Mouse (Mus musculus) hindbrain, embryonic 16.5 days (tissue): ENCODE measurements around the gene Creld2. TPM values are rescaled to one million over a fixed set of nuclear protein-coding genes. Genes with fewer than 3 reads are reported as not detected.

Experiments
- ATAC-seq: fragments of 200-750 bp; cut with Nextera tagmentation; 2 replicates; pipeline ENCODE4 v1.8.0; 2017; ENCODE audit warnings: moderate TSS enrichment, moderate library complexity
- H3K27ac ChIP-seq: fragments of 300-500 bp; sonication (generic); 2 replicates; pipeline ENCODE4 v1.5.1; 2014; ENCODE audit warnings: low read depth, mild to moderate bottlenecking, control low read depth, low read length, moderate library complexity
- H3K27me3 ChIP-seq: fragments of 300-500 bp; sonication (generic); replicated peaks from 2 replicates; pipeline ENCODE4 v1.6.1; 2014; ENCODE audit warnings: low read length; ENCODE audit not compliant: control insufficient read depth, insufficient read depth
- H3K36me3 ChIP-seq: fragments of 300-500 bp; sonication (generic); 2 replicates; pipeline ENCODE4 v1.6.1; 2014; ENCODE audit warnings: mild to moderate bottlenecking, low read length, moderate library complexity, mixed read lengths; ENCODE audit not compliant: control insufficient read depth, insufficient read depth
- H3K4me1 ChIP-seq: fragments of 300-500 bp; sonication (generic); 2 replicates; pipeline ENCODE4 v1.6.1; 2014; ENCODE audit warnings: low read depth, low read length; ENCODE audit not compliant: control insufficient read depth, insufficient read depth
- H3K4me2 ChIP-seq: fragments of 300-500 bp; sonication (generic); 2 replicates; pipeline ENCODE4 v1.6.1; 2014; ENCODE audit warnings: mild to moderate bottlenecking, low read length, control low read depth, moderate library complexity
- H3K4me3 ChIP-seq: fragments of 300-500 bp; sonication (generic); 2 replicates; pipeline ENCODE4 v1.5.1; 2014; ENCODE audit warnings: mild to moderate bottlenecking, low read length, control low read depth, moderate library complexity
- H3K9ac ChIP-seq: fragments of 300-500 bp; sonication (generic); 2 replicates; pipeline ENCODE4 v1.6.1; 2014; ENCODE audit warnings: low read depth, mild to moderate bottlenecking, control low read depth, low read length, moderate library complexity
- H3K9me3 ChIP-seq: fragments of 300-500 bp; sonication (generic); 2 replicates; pipeline ENCODE4 v1.6.1; 2014; ENCODE audit warnings: mild to moderate bottlenecking, low read length, moderate library complexity; ENCODE audit not compliant: control insufficient read depth
- WGBS: fragments of 180-500 bp; shearing (Covaris S2); extraction: QIAGEN DNeasy Blood & Tissue Kit; methylation state at CpG from one replicate; pipeline ENCODE4 v1.1.7; 2014; 5-methylcytosine and 5-hydroxymethylcytosine counted together
- polyA plus RNA-seq: library from polyadenylated mRNA; unstranded; fragments of >200 nt; fragmentation: Nextera tagmentation; extraction: Ambion mirVana; gene quantifications from 2 replicates; pipeline ENCODE4 v1.2.1, GENCODE M21; 2015

The Creld2 gene
- polyA plus RNA-seq, 1 experiment from 2014 or later = 61.9 TPM

DNA sequence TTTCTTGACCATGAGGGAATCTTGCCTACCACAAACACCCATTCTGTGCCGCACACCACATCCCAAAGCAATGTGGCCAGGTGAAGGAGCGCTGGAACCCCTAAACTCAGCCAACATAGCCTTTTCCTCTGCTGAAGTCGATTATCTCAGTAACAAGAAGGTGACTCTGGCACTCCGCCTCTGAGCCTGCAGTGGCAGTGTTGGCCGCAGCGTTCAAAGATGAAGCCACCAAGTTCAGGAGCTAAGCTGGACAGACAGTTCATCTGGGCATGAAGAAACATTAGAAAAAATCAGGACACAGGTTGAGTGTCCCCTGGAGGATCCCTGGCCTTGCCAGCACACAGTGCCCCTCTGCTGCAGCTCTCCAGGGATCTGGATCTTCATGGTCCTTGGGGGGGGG lies 8.0 kb downstream of the Creld2 start:
- Histone ChIP-seq H3K4me3 (no peak overlapping the region), H3K9me3 (no peaks in the 10 kb centered on the region), H3K36me3 (peaks cover 29% of the 10 kb centered on the region), H3K4me1 (no peaks in the 10 kb centered on the region), H3K27me3 (no peaks in the 10 kb centered on the region), H3K9ac (no peak overlapping the region), H3K4me2 (no peak overlapping the region), H3K27ac (no peak overlapping the region)
- ATAC-seq = no peak
- 95% methylated on average over 6 of the region's 6 CpGs for WGBS

DNA sequence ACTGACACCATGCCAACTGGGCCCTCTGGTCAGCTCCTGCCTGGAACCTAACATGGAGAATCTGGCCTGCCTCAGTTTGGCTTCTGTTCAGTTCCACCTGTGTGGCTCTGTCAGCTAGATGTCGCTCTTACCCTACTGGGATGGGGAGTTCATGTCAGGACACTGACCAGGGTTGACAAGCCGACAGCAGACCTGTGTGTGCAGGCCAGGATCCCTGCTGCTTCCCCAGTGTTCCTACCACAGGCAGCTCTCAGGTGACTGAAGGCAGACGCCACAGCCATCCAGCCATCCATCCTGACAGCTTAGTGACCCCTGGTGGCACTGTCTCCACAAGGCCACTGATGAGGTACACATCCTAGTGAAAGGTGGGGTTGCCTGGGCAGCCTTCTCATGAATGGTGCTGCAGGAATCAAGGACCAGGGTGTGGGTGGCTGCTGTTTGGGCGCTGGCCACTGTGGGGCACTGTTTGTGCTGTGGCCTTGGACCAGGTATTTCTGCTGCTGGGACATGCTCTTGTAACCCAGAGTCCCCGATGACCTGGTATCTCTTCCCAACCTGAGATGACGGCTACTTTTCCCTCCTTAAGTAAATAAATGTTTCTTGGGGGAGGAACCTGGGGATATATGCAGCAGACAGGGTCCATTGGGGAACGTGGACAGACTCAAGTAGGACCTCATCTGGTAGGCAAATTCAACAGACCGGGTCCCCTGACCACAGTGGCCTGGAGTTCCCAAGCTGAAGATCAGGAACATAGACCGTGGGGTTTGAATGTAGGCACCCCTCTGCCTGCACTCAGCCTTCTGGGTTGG lies 8.7 kb downstream of the Creld2 start:
- Histone ChIP-seq H3K27ac (no peak overlapping the region), H3K27me3 (no peaks in the 10 kb centered on the region), H3K36me3 (peaks cover 23% of the 10 kb centered on the region), H3K4me1 (no peaks in the 10 kb centered on the region), H3K9ac (no peak overlapping the region), H3K9me3 (no peaks in the 10 kb centered on the region), H3K4me3 (no peak overlapping the region), H3K4me2 (no peak overlapping the region)
- WGBS = 25% methylated on average over 9 of the region's 9 CpGs
- ATAC-seq = peak; percentile 37

DNA sequence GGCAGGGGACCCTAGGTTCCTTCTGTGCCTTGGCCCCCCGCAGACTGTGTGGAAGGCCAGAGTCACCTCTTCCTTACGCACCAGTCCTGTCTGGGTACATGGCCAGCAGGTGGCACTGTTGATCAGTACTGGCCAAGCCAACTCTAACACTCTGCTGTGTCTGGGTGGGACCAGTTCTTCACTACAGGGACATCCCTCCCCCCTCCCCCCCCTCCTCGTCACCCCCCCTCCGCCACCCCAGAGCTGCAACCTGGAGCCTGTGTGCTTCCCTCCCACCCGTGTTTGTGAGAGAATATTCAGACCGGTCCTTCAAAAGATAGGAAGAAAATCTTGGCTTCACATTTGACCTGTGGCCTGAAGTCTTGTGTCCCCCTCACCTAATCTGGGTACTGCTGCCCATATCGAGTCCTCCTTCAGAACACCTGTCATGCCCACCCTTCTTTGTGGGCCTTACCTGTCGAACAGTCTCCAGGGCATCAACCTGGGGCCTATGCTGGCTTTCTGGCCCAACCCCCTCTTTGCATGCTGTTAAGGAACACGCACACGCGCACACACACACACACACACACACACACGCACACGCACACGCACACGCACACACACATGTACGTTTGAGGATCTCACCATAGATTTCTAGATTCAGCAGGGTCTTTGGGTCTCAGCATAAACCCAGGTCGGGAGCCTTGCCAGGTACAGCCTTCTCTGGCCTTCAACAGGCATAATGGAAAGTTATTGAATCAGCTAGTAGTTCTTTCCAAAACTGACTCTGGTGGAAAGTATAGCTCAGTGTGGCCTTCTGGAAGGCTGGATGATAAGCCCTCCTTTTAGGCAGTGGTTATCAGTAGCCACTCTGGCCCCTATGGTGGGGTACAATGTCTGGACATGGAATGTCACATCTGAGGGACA lies 9.6 kb downstream of the Creld2 start:
- Histone ChIP-seq H3K9ac (no peak overlapping the region), H3K9me3 (no peaks in the 10 kb centered on the region), H3K27me3 (no peaks in the 10 kb centered on the region), H3K4me2 (no peak overlapping the region), H3K4me3 (no peak overlapping the region), H3K27ac (no peak overlapping the region), H3K4me1 (no peaks in the 10 kb centered on the region), H3K36me3 (peaks cover 19% of the 10 kb centered on the region)
- 67% methylated on average over 15 of the region's 17 CpGs for WGBS
- ATAC-seq = peak; percentile 91

DNA sequence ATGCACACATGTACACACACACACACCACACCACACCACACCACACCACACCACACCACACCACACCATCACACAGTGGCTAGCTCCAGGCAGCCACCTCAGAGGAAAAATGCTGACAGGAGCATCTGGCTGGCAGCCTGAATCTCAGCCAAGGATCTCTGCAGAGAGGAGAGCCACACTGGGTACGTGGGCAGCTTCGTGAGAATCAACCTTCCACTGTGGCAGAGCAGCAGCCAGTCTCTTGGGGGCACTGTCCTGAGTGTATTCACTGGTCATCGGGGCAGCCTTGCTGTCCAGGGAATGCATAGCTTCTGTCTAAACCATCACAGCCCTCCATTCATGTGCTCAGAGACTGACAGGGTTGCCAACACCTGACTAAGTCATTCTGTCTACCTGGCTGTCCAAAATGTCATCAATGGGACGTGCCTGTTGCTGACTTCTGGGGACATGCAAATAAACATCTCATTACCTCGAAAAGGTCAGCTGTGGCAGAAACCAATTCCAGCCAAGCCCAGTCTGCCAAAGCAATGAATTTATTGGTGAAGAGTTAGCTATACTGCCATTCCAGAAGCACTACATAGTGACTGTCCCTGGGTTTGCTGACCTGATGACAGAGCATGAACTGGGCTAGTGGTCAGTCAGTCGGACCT lies 10.5 kb downstream of the Creld2 start:
- no peak overlapping the region for H3K27ac ChIP-seq
- H3K36me3 ChIP-seq = peaks cover 12% of the 10 kb centered on the region; the same call in 1 of the 2 replicates
- H3K4me1 ChIP-seq = no peaks in the 10 kb centered on the region
- WGBS = 72% methylated on average over 6 of the region's 6 CpGs
- H3K4me3 ChIP-seq = no peak overlapping the region
- H3K27me3 ChIP-seq = no peaks in the 10 kb centered on the region
- H3K4me2 ChIP-seq = no peak overlapping the region
- no peaks in the 10 kb centered on the region for H3K9me3 ChIP-seq
- no peak for ATAC-seq
- H3K9ac ChIP-seq = no peak overlapping the region

DNA sequence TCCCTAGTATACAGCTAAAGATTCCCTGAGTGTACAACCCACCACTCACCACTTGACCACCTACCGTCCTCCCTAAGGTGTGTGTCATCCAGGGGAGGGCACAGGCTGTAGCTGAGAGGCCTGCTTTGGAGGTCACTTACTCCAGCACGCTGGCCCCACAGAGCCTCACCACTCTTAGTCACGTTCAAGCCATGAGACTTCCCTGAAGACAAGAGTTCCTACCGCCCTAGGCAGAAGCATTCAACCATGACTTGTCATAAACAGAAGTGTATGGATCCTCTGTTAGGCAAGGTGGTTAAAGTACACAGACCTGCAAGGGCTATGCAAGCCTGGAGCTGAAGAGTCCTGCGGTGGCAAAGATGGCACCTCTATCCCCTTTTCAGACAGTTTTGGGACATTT lies 11.2 kb downstream of the Creld2 start:
- Histone ChIP-seq H3K9ac (no peak overlapping the region), H3K9me3 (no peaks in the 10 kb centered on the region), H3K36me3 (peaks cover 7% of the 10 kb centered on the region; the same call in 1 of the 2 replicates), H3K27ac (no peak overlapping the region), H3K27me3 (no peaks in the 10 kb centered on the region), H3K4me1 (no peaks in the 10 kb centered on the region), H3K4me3 (no peak overlapping the region), H3K4me2 (no peak overlapping the region)
- no peak for ATAC-seq
- WGBS = 78% methylated on average over 5 of the region's 5 CpGs

DNA sequence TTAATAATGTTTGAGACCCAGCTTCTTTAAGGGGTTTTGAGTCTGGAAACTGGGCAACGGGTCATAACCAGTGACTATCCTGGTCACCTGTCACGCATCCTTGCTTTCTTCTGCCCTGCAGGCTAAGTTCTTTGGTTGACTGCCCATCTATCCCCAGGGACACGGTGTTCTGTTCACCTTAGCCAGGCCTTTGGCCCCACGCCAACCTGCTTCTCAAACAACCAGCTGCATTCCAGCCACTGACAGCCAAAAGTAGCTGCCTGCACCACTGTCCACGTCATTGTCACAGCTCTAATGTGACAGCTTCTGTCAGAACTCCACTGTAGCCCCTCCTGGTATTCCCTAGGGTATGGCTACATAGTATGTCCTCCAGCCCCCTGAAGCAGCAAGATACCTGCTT lies 12.0 kb downstream of the Creld2 start:
- Histone ChIP-seq H3K27me3 (no peaks in the 10 kb centered on the region), H3K4me2 (no peak overlapping the region), H3K9me3 (no peaks in the 10 kb centered on the region), H3K27ac (no peak overlapping the region), H3K9ac (no peak overlapping the region), H3K36me3 (no peaks in the 10 kb centered on the region), H3K4me3 (no peak overlapping the region), H3K4me1 (no peaks in the 10 kb centered on the region)
- WGBS = 64% methylated on average over 5 of the region's 5 CpGs
- no peak for ATAC-seq

DNA sequence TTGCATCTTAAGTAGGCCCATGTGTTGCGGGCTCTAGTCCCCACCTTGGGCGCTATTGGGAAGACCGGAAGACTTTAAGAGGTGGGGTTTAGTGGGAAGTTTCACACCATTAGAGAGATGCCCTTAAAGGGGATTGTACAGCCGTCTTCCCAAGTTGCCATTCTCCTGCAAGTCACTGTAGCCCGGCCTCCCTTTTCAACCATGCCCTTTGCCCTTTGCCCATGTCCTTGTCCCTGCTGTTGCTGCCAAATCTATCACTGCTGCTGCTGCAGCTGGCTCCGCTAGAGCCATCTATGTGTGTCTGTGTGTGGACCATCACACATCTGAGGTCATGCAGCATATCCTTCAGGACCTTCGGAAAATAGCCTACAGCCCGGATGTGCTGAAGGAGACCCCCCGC lies 13.1 kb downstream of the Creld2 start:
- H3K4me3 ChIP-seq = no peak overlapping the region
- no peak overlapping the region for H3K27ac ChIP-seq
- no peak for ATAC-seq
- H3K4me1 ChIP-seq = peaks cover 5% of the 10 kb centered on the region; the same call in 1 of the 2 replicates
- 80% methylated on average over 9 of the region's 9 CpGs for WGBS
- H3K9ac ChIP-seq = no peak overlapping the region
- H3K36me3 ChIP-seq = no peaks in the 10 kb centered on the region
- H3K9me3 ChIP-seq = no peaks in the 10 kb centered on the region
- H3K27me3 ChIP-seq = no peaks in the 10 kb centered on the region
- no peak overlapping the region for H3K4me2 ChIP-seq

DNA sequence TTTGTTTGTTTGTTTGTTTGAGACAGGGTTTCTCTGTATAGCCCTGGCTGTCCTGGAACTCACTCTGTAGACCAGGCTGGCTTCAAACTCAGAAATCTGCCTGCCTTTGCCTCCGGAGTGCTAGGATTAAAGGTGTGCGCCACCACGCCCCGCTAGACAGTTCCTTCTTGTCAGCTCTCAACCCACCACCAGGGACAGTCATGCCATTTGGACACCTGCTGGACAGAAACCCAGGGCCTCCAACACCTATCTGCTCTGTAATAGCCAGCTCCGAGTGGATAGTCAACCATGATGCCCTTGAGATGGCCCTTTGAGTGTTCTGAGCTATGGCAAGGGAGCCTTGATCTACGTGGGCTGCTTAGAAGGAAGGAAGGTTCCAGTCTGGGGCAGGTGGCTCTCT lies 16.6 kb downstream of the Creld2 start:
- 82% methylated on average over 6 of the region's 6 CpGs for WGBS
- Histone ChIP-seq H3K9me3 (no peaks in the 10 kb centered on the region), H3K4me2 (no peak overlapping the region; the same call in 1 of the 2 replicates), H3K27ac (no peak overlapping the region), H3K4me3 (no peak overlapping the region), H3K4me1 (peaks cover 18% of the 10 kb centered on the region), H3K27me3 (no peaks in the 10 kb centered on the region), H3K36me3 (no peaks in the 10 kb centered on the region), H3K9ac (no peak overlapping the region)
- ATAC-seq = no peak

DNA sequence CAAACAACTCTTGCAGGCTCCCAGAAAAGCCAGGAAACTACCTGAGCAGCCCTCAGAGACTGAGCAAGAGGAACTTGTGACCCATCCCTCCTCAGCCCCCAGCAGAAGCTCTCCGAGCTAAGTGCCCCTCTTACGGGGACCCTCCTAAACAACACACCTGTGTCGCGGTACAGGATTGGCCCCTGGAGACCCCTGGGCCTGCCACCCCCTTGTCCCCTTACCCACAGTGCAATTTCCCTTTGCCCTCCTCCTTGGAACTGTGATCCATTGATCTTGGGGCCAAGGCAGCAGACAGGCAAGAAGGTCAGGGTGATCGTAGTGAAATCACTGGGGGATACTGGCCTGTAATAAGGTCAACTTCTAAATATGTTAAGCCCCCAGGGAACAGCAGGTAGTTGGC lies 17.1 kb downstream of the Creld2 start:
- 70% methylated on average over 5 of the region's 5 CpGs for WGBS
- H3K4me3 ChIP-seq = peak overlapping the region; percentile 52
- peak overlapping the region; percentile 83 for H3K4me2 ChIP-seq
- H3K27me3 ChIP-seq = no peaks in the 10 kb centered on the region
- H3K4me1 ChIP-seq = peaks cover 18% of the 10 kb centered on the region
- H3K9ac ChIP-seq = no peak overlapping the region
- no peak overlapping the region for H3K27ac ChIP-seq
- no peaks in the 10 kb centered on the region for H3K36me3 ChIP-seq
- no peak for ATAC-seq
- H3K9me3 ChIP-seq = no peaks in the 10 kb centered on the region
